Mouse (Mus musculus): ENCODE data around the gene C530008M17Rik. TPM values are rescaled to one million over a fixed set of nuclear protein-coding genes. Genes with fewer than 3 reads are reported as not detected.
A peak's percentile ranks its signal among the peaks of the same experiment; 100 is the strongest.

Gene C530008M17Rik
- polyA plus RNA-seq, 1 experiment from 2014 or later = 58.5 TPM

DNA sequence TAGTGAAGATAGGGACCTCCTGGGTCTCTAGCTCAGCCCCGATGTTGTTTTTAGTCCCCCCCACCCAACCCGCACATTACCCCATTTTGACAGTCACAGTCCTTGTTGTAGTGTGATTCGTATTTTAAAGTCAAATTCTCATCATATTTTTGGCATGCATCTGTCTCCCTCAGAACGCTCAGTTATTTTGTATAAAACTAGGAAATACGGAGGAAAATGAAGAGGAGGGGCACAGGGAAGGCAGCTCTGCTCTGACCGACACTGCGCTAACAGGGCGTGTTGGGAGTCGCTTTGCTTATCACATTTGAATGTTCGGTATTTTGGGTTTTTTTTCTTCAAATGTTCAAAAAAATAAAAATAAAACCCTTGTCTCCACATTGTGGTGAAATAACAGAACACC, 13.9 kb downstream of the C530008M17Rik start:
- Histone ChIP-seq H3K4me2 (replicated peaks; ENCODE audit: low read depth, low read length) (no peak overlapping the region), H3K4me3 (ENCODE audit: low read depth, low read length) (no peak overlapping the region), H3K27ac (ENCODE audit: low read depth, low read length) (no peak overlapping the region), H3K9me3 (ENCODE audit: control insufficient read depth, low read length) (no peaks in the 10 kb centered on the region), H3K27me3 (ENCODE audit: control insufficient read depth, insufficient read depth, low read length) (no peaks in the 10 kb centered on the region), H3K4me1 (replicated peaks; ENCODE audit: control insufficient read depth, insufficient read depth, low read length) (peaks cover 2% of the 10 kb centered on the region; the same call in 1 of the 2 replicates), H3K9ac (ENCODE audit: low read depth, low read length) (no peak overlapping the region), H3K36me3 (ENCODE audit: control insufficient read depth, insufficient read depth, low read length) (no peaks in the 10 kb centered on the region)
- no peak for DNase-seq (ENCODE audit: low spot score)
- 95% methylated on average over 10 of the region's 10 CpGs for WGBS
- ATAC-seq (ENCODE audit: low FRiP score) = no peak

DNA sequence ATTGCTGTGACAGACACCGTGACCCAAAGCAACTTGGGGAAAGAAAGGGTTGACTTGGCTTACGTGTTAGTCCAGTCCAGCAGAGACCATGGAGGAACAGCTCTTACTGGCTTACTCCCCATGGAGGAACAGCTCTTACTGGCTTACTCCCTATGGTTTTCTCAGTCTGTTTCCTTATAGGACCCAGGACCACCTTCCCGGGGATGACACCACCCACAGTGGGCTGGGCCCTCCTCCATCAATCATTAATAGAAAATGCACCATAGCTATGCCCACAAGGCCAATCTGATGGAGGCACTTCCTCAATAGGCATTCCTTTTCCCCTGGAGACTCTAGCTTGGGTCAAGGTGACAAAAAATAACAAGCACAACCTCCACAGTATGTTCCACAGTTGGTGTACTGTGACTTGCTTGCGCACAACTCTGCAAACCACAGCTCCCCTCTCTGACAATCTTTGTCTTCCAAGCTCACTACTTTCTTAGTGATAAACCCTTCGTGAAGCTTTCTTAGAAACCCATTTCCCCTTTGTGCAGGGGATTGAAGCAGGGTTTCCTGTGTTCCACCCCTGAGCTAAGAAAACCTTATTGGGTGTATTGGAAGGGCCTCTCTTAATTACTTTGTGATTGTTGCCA, 17.8 kb downstream of the C530008M17Rik start:
- Histone ChIP-seq H3K27me3 (ENCODE audit: control insufficient read depth, insufficient read depth, low read length) (no peaks in the 10 kb centered on the region), H3K4me1 (replicated peaks; ENCODE audit: control insufficient read depth, insufficient read depth, low read length) (no peaks in the 10 kb centered on the region), H3K4me2 (replicated peaks; ENCODE audit: low read depth, low read length) (no peak overlapping the region), H3K27ac (ENCODE audit: low read depth, low read length) (no peak overlapping the region), H3K4me3 (ENCODE audit: low read depth, low read length) (no peak overlapping the region), H3K36me3 (ENCODE audit: control insufficient read depth, insufficient read depth, low read length) (no peaks in the 10 kb centered on the region), H3K9ac (ENCODE audit: low read depth, low read length) (no peak overlapping the region), H3K9me3 (ENCODE audit: control insufficient read depth, low read length) (no peaks in the 10 kb centered on the region)
- no peak for DNase-seq (ENCODE audit: low spot score)
- ATAC-seq (ENCODE audit: low FRiP score) = no peak
- WGBS = 94% methylated on average over 5 of the region's 5 CpGs

DNA sequence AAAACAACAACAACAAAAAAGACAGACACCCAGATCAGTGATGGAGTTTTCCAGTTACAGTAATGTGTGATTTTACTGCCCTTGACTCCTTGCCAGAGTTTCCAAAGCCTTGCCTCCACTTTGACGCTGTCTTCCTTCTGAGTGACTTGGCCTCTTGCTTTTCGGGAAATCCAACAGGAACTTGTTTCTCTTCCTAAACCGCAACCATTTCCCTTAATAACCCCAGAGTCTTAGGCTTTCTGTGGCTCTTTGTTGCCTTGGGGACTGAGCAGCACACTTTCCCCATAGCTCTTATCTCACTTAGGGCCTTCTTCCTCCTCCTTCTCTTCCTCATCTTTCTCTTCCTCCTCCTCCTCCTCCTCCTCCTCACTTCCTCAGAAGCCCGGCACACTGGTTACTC, 19.1 kb downstream of the C530008M17Rik start:
- no peak for DNase-seq (ENCODE audit: low spot score)
- Histone ChIP-seq H3K36me3 (ENCODE audit: control insufficient read depth, insufficient read depth, low read length) (no peaks in the 10 kb centered on the region), H3K9me3 (ENCODE audit: control insufficient read depth, low read length) (no peaks in the 10 kb centered on the region), H3K27me3 (ENCODE audit: control insufficient read depth, insufficient read depth, low read length) (no peaks in the 10 kb centered on the region), H3K9ac (ENCODE audit: low read depth, low read length) (no peak overlapping the region), H3K4me1 (replicated peaks; ENCODE audit: control insufficient read depth, insufficient read depth, low read length) (no peaks in the 10 kb centered on the region), H3K4me2 (replicated peaks; ENCODE audit: low read depth, low read length) (no peak overlapping the region), H3K4me3 (ENCODE audit: low read depth, low read length) (no peak overlapping the region), H3K27ac (ENCODE audit: low read depth, low read length) (no peak overlapping the region)
- no peak for ATAC-seq (ENCODE audit: low FRiP score)
- 90% methylated on average over 4 of the region's 4 CpGs for WGBS

- Histone ChIP-seq H3K4me3 (ENCODE audit: low read depth, low read length) (no peak overlapping the region), H3K9ac (ENCODE audit: low read depth, low read length) (no peak overlapping the region), H3K27ac (ENCODE audit: low read depth, low read length) (peak overlapping the region; percentile 1; the same call in 1 of the 2 replicates), H3K9me3 (ENCODE audit: control insufficient read depth, low read length) (no peaks in the 10 kb centered on the region), H3K36me3 (ENCODE audit: control insufficient read depth, insufficient read depth, low read length) (no peaks in the 10 kb centered on the region), H3K4me2 (replicated peaks; ENCODE audit: low read depth, low read length) (no peak overlapping the region), H3K4me1 (replicated peaks; ENCODE audit: control insufficient read depth, insufficient read depth, low read length) (no peaks in the 10 kb centered on the region; the same call in 1 of the 2 replicates), H3K27me3 (ENCODE audit: control insufficient read depth, insufficient read depth, low read length) (no peaks in the 10 kb centered on the region)
- no peak for DNase-seq (ENCODE audit: low spot score)
- WGBS = 94% methylated on average over 2 of the region's 3 CpGs
- no peak for ATAC-seq (ENCODE audit: low FRiP score)
These were observed 24.6 kb downstream of the C530008M17Rik start for GRCm38 (mm10) chr5:76680959-76681358.

DNA sequence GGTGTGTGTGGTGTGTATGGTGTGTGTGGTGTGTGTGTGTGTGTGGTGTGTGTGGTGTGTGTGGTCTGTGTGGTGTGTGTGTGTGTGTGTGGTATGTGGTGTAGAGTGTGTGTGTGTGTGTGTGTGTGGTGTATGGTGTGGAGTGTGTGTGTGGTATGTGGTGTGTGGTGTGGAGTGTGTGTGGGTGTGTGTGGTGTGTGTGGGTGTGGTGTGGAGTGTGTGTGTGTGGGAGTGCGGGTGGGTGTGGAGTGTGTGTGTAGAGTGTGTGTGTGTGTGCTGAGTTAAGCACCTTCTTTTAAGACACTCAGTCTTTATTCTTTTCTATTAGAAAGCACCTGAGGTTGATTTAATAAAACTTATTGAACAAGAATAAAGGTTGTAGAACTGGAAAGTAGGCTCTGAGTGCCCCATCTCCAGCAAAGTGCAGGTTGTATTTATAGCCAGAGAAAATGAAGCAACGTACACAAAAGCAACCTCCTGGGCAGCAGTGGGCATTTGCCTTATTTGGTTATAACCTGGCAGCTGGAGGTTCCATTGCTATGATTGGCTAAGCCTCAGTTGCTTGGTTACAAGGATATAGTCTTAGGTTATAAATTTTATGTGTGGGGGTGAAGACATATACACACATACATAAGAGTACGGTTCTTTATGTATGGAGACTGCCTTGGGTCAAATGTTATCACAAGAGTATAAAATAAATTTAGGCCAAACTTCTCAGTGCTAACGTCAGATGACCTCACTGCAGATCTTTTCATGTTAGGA, 25.8 kb downstream of the C530008M17Rik start:
- no peak overlapping the region for H3K4me3 ChIP-seq (ENCODE audit: low read depth, low read length)
- 72% methylated on average over 4 of the region's 4 CpGs for WGBS
- no peak overlapping the region for H3K9ac ChIP-seq (ENCODE audit: low read depth, low read length)
- no peak overlapping the region; the same call in 1 of the 2 replicates for H3K27ac ChIP-seq (ENCODE audit: low read depth, low read length)
- DNase-seq (ENCODE audit: low spot score) (no peak), ATAC-seq (ENCODE audit: low FRiP score) (no peak)
- no peaks in the 10 kb centered on the region for H3K27me3 ChIP-seq (ENCODE audit: control insufficient read depth, insufficient read depth, low read length)
- no peaks in the 10 kb centered on the region; the same call in 1 of the 2 replicates for H3K4me1 ChIP-seq (replicated peaks; ENCODE audit: control insufficient read depth, insufficient read depth, low read length)
- no peak overlapping the region for H3K4me2 ChIP-seq (replicated peaks; ENCODE audit: low read depth, low read length)
- H3K36me3 ChIP-seq (ENCODE audit: control insufficient read depth, insufficient read depth, low read length) = no peaks in the 10 kb centered on the region
- H3K9me3 ChIP-seq (ENCODE audit: control insufficient read depth, low read length) = no peaks in the 10 kb centered on the region

GRCm38 (mm10) chr5:76683455-76683854, 27.1 kb downstream of the C530008M17Rik start:
- no peaks in the 10 kb centered on the region; the same call in 1 of the 2 replicates for H3K4me1 ChIP-seq (replicated peaks; ENCODE audit: control insufficient read depth, insufficient read depth, low read length)
- H3K9me3 ChIP-seq (ENCODE audit: control insufficient read depth, low read length) = no peaks in the 10 kb centered on the region
- H3K9ac ChIP-seq (ENCODE audit: low read depth, low read length) = no peak overlapping the region
- H3K4me2 ChIP-seq (replicated peaks; ENCODE audit: low read depth, low read length) = no peak overlapping the region
- no peaks in the 10 kb centered on the region for H3K36me3 ChIP-seq (ENCODE audit: control insufficient read depth, insufficient read depth, low read length)
- no peak overlapping the region for H3K4me3 ChIP-seq (ENCODE audit: low read depth, low read length)
- ATAC-seq (ENCODE audit: low FRiP score) (no peak), DNase-seq (ENCODE audit: low spot score) (peak; percentile 39)
- no peaks in the 10 kb centered on the region for H3K27me3 ChIP-seq (ENCODE audit: control insufficient read depth, insufficient read depth, low read length)
- no peak overlapping the region; the same call in 1 of the 2 replicates for H3K27ac ChIP-seq (ENCODE audit: low read depth, low read length)
- WGBS = 54% methylated on average over 5 of the region's 5 CpGs

DNA sequence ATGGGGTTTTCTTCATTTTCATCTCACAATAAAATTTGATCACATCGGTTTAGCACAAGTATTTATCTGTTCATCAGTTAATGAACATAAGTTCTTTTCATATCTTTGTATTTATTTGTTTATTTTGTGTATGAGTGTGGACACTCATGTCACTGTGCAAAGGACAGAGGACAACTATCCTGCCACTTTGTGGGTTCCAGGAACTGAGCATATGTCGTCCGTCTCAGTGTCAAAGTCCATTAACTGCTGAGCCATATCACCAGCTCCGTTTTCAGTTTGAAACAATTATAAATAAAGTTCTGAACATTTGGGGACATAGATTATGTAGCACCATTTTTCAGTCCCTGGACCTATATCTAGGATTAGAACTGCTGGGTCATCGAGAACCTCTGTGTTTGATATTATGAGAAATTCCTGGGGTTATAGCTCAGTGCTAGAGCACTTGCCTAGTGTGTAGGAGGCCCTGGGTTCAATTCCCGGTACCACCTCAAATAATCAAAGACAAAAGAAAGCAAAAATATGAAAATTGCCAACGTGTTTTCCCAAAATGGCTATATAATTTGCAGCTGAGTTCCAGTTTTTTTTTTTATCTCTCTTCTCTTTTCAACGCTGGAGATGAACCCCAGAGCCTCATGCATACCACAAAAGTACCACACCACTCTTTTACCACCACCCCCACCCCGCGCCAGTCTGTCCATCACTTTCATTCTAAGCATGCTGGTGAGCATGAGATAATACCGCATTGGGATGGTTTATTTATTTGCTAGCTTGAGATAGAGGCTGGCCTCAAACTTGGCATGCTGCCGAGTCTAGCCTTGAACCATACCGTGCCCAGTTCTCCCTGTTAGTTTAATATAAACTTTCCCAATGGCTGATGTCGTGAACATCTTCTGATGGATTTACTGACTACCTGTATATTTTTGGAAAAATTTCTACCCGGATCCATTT, 28.6 kb downstream of the C530008M17Rik start:
- ATAC-seq (ENCODE audit: low FRiP score) (no peak), DNase-seq (ENCODE audit: low spot score) (no peak)
- no peak overlapping the region for H3K27ac ChIP-seq (ENCODE audit: low read depth, low read length)
- H3K4me1 ChIP-seq (replicated peaks; ENCODE audit: control insufficient read depth, insufficient read depth, low read length) = no peaks in the 10 kb centered on the region; the same call in 1 of the 2 replicates
- WGBS = 94% methylated on average over 15 of the region's 15 CpGs
- no peak overlapping the region for H3K4me2 ChIP-seq (replicated peaks; ENCODE audit: low read depth, low read length)
- no peaks in the 10 kb centered on the region for H3K27me3 ChIP-seq (ENCODE audit: control insufficient read depth, insufficient read depth, low read length)
- H3K9me3 ChIP-seq (ENCODE audit: control insufficient read depth, low read length) = no peaks in the 10 kb centered on the region
- no peaks in the 10 kb centered on the region for H3K36me3 ChIP-seq (ENCODE audit: control insufficient read depth, insufficient read depth, low read length)
- no peak overlapping the region for H3K4me3 ChIP-seq (ENCODE audit: low read depth, low read length)
- H3K9ac ChIP-seq (ENCODE audit: low read depth, low read length) = no peak overlapping the region

DNA sequence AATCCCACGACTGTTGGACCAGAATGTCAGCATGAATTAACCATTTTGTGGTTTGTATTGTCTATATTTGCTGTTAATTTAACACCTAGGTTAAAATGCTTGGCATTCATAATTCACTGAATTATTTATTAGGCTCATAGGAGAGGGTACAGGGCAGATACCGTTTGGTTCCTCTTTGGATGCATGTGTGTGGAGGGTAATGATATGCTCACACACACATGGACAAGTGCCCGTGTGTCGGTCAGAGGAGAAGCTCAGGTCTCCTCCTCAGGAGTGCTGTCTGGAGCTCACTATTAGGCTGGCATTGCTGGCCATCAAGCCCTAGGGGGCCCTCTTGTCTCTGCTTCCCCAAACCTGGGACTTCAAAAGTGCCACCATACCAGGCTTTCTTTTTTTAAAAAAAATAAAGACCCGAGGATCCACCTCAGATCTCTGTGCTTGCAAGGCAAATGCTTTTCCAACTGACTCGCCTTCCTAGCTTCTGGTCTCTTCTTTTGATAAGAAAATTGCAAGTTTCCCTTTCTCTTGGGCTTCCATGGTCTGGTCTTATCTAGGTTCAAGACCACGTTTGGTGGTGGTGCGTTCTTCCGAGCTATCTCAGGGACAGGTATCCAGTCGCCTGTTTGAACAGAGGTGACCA, 31.8 kb downstream of the C530008M17Rik start:
- ATAC-seq (ENCODE audit: low FRiP score) = no peak
- Histone ChIP-seq H3K4me3 (ENCODE audit: low read depth, low read length) (no peak overlapping the region), H3K4me2 (replicated peaks; ENCODE audit: low read depth, low read length) (no peak overlapping the region), H3K9ac (ENCODE audit: low read depth, low read length) (no peak overlapping the region), H3K9me3 (ENCODE audit: control insufficient read depth, low read length) (no peaks in the 10 kb centered on the region), H3K4me1 (replicated peaks; ENCODE audit: control insufficient read depth, insufficient read depth, low read length) (no peaks in the 10 kb centered on the region; the same call in 1 of the 2 replicates), H3K27ac (ENCODE audit: low read depth, low read length) (no peak overlapping the region), H3K36me3 (ENCODE audit: control insufficient read depth, insufficient read depth, low read length) (no peaks in the 10 kb centered on the region), H3K27me3 (ENCODE audit: control insufficient read depth, insufficient read depth, low read length) (no peaks in the 10 kb centered on the region)
- 89% methylated on average over 10 of the region's 10 CpGs for WGBS
- DNase-seq (ENCODE audit: low spot score) = no peak
